Mouse (Mus musculus) mature B cell (primary cell): ENCODE results near the gene Ankrd28.

Experiments used
- in situ Hi-C: fragments of 300-500 bp; cut with MboI; formaldehyde crosslinking; loops from 2 replicates; pipeline ENCODE4 v1.14.3; 2019

Gene Ankrd28

DNA sequence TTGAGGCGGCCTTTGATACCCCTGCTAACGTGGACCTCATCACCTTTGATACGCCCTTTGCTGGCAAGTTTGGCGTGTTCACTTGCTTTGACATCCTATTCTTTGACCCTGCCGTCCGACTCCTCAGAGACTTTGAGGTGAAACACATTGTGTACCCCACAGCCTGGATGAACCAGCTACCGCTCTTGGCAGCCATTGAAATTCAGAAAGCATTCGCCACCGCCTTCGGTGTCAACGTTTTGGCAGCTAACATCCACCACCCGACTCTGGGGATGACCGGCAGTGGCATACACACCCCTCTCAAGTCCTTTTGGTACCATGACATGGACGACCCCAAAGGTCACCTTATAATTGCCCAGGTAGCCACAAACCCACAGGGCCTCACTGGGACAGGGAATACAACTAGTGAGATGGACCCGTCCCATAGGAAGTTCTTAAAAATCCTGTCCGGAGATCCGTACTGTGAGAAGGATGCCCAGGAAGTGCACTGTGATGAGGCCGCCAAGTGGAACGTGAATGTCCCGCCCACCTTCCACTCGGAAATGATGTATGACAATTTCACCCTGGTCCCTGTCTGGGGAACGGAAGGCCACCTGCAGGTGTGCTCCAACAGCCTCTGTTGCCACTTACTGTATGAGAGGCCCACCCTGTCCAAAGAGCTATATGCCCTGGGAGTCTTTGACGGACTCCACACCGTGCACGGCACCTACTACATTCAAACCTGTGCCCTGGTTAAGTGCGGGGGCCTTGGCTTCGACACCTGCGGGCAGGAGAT is 163.3 kb downstream of the Ankrd28 start:
- in situ Hi-C loops = loop anchor here (5.0 kb wide), 1 partner anchor 115 kb away; no protein-coding TSS in a partner anchor

DNA sequence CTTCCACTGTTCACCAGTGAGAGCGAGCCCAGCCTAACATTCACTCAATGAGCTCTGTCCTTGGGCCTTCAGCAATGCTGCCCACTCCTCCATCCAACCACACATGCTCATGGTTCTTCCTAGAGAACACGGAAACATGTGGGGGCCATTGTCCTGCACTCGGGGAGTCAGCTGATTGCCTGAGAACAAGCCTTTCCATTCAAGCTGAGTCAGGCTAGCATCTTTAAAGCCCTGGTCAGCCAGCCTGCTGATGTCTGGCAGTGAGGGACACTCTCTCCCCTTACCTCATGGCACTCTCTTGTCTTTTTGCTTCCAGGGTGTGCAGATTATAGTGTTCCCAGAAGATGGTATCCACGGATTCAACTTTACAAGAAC is 164.9 kb downstream of the Ankrd28 start:
- in situ Hi-C loops = loop anchor here (5.0 kb wide), 1 partner anchor 117 kb away; no protein-coding TSS in a partner anchor

DNA sequence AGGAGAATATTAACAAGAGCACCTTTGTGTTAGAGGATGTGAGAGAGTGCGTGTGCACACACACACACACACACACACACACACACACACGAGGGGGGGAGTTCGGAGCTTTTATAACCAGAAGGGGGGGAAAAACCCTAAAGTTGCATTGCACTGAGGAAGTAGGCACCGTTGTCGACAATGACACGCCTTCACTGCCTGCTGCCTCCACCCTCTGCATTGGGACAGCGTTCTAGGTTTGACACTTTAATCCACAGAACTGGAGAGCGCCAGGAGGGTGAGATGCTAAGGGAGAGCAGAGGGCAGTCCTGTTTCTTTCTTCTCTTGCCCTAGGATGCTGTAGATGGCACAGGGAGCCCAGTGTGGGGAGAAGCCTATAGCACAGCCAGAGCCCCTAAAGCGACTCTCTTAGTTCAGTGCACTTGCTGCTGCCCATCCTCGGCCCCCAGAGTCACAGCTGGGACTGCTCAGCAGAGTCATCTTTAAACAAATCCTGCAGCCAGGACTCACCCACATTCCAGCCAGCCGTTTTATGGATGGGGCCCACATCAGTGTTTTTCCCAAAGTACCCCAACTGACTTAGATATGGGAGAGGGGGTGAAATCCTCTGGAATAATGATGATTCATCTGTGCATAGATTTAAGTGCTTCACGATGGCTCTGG is 165.4 kb downstream of the Ankrd28 start:
- in situ Hi-C loops = loop anchor here (5.0 kb wide), 1 partner anchor 117 kb away; no protein-coding TSS in a partner anchor

DNA sequence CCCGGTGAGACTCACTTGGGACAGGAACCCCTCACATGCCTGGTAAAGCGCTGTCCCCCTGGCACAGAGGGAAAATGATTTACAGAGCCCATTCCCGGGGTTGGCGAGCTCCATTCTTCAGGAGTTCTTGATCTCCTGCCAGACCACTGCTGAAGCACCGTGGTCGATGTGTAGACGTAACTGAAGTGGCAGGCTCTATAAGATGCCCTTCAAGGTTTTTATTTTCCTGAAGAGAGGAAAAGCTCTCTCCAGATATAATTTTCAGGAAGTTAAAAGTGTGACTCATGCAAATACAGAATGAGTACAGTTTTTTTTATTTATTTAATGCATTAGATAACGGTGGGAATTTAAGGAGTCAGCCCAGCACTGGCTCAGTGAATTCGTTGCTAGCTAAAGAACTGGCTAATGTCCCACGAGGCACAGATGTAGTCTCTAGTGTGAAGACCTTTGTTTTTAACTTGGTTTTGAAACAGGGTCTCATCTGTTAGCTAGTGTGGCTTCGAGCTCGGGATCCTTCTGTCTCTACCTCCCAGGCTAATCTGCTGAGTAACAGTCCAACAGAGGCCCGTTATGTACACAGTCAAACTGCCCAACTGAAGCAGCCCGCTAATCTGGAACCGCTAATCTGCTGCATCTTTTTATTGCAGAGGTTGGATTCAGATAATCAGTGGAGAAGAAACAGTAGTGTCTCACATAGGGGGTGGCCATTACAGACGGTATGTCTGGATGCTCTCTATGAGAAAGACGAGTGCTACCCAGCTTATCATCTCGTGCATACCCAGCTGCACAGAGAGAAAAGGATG is 166.2 kb downstream of the Ankrd28 start:
- in situ Hi-C loops = no loop called here

DNA sequence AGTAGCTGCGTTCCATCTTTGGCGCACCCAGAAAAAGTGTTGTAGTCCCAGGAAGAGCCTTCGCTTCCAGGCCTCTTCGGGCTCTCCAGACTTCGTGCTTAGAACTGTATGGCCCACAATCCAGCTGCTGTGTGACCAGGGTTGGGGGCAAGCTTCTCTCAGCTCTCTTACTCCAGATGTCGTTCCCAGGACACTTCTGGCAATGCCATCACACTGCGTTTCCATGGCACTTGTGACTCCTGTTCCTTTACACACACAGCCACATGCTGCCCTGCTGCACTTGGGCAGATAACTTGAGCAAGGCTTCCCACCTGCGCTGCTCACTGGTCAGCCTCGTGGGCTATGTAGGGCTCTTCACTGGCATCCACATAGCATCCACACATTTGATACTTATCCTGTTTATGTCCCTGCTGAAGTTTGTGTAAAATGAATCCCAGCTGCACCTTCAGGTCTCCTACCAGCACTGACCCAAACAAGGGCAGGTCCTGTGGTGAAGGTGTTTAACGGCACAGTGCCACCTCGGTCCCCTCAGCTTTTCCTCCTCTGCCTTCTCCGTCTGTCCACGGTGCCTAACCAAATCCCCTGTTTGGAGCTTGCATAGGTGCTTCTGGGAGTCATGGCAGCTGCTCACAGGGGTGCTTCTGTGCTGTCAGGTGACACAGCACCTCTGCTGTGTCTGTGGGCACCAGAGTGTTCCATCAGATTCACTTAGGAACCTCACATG is 166.9 kb downstream of the Ankrd28 start:
- in situ Hi-C loops = no loop called here

DNA sequence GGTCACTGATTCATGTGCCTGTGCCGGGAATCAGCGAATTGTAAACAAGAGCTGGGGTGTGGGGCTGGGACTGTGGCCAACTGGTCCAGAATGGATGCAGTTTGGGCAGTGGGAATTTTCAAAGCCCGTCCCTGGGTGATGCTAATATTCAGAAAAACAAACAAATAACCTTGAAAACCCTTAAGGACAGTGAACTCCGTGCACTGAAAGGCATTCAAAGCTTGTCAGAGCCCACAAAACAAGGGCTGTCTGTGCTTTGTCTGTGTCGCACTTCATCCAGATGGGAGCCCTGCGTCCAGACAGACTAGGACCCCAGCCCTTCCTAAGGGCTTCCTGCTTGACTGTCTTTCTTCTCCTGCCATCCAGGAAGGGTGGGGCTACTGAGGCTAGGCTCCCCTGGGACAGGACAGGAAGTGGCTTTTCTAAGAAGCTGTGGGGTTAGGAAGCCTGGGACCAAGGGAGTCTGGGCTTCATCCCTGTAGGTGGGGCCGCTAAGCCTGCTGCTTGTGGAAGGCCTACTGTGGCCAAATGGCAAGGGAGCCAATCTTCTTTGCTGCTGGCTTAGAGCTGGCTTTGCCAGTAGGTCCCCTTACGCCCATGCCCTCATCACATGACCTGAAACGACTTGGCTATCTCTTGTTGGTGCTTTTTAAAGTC is 167.8 kb downstream of the Ankrd28 start:
- in situ Hi-C loops = no loop called here

DNA sequence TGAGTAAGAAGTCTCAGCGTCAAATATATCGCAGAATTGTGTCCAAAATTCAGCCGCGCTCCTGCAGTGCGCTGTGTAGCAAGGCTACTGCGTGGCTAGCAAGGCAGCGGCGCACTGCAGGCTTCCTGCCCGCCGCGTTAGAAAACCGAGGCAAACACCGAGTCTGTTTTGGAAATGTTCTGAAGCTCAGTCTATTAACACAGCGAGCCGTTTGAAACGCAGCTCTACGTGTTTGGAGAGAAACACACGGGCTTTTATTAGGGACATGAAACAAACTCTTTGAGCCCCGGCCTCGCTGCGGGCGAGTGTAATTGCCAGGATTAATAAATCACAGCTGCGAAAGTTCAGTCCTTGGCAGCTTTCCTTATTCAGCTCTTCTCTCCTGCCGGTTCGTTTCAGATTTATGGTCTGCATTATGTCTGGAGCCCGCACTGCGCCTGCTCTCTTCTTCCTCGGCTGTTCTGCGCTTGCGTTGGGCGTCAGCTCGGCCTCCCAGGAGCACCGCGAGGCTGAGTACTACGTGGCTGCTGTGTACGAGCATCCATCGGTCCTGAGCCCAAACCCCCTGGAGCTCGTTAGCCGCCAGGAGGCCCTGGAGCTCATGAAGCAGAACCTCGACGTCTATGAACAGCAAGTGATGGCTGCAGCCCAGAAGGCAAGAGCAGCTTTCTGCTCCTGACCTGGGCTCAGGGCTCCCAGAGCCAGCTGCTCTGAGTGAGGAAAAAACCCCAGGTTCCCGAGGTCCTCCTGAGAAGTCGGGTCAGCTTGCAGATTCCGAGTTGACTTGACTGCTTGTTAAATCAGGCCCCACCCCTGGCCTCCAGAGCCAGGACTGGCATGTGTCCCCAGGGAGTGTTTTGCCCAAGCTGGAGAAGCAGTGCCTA is 168.5 kb downstream of the Ankrd28 start:
- in situ Hi-C loops = no loop called here

DNA sequence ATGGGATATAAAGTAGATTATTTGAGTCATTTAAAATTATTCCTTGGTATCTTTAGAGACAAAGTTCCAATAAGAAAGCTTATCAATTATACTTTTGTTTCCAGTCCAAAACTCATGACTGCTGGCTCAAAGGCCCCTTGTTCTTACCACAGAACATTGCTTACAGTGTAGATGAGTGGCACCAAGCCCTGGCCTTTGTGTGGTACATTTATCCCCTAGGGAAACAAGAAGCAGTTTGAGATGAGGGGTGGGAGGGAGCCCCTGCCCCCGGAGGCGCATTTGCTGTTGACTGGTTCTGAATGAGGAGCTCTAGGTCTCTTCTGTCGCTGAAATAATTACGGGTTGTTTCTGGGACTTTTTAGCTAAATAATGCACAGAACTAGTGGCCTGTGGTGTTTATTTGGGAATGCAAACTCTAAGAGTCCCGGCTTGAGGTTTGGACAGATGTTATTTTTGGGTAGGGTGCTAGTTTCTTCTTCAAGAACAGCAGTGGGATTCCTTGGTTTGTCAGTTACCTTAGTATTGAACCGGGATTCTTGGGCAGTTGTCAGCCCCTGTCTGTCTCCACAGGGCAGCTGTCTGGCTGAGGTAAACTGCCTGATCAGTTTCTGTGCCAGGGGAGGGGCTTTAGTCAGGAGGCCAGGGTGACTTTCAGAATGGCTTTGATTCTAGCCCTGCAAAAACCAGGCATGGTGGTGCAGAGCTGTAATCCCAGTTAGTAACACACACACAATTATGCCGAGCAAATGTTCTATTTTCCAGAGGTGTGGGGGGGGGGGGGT is 169.9 kb downstream of the Ankrd28 start:
- in situ Hi-C loops = no loop called here

DNA sequence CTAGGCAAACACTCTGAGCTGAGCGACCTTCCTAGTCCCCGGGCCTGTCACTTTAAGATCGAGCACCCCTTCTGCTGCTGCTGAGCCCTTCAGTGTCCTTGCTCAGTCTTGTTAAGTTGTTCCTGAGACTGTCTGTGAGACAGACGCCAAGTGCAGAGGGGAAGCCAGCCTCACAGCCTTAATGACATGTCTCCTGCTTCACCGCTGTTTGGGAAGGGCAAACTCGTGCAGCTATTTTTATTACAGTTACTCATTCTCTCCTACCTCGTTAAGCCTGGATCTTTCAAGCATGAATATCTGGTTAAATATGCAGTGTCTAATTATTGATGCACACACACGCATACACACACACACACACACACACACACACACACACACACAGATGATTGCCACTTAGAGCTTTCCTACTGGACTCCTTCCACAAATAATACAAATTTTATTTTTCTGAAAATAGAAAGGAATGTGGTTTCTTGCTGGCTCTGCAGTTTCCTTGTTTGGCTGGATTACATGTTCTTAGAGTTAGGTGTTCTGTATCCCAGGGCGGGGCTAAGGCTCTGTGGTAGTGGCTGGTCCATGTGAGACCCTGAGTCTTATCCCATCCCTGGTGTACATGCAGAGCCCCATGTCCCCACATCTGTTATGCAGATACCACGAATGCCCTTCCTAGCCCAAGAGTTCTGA is 170.8 kb downstream of the Ankrd28 start:
- in situ Hi-C loops = no loop called here

DNA sequence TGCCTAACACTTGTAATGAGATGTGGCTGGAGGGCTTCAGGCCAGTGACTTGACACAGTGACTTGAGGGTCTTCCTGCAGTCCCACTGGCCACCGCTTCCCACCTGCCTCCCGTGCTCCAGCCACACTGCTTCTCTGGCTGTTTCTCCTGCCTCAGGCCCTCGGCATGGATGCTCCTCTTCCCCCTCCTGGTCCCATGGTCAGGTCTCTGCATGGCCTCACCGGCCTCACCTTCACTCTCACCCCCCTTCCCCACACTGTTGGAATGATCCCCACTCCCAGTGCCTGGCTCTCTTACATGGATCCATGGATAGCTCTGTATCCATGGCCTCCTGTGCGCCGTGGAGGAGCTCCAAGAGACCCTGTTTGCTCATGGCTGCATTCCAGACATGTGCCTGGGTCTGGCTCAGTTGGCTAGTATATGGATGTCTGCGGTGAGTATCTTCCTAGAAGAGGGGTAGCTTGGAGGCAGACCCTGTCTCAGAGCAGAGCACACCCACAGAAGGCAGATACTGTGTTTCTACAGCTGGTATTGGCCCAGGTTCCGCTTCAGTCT is 172.2 kb downstream of the Ankrd28 start:
- in situ Hi-C loops = no loop called here

DNA sequence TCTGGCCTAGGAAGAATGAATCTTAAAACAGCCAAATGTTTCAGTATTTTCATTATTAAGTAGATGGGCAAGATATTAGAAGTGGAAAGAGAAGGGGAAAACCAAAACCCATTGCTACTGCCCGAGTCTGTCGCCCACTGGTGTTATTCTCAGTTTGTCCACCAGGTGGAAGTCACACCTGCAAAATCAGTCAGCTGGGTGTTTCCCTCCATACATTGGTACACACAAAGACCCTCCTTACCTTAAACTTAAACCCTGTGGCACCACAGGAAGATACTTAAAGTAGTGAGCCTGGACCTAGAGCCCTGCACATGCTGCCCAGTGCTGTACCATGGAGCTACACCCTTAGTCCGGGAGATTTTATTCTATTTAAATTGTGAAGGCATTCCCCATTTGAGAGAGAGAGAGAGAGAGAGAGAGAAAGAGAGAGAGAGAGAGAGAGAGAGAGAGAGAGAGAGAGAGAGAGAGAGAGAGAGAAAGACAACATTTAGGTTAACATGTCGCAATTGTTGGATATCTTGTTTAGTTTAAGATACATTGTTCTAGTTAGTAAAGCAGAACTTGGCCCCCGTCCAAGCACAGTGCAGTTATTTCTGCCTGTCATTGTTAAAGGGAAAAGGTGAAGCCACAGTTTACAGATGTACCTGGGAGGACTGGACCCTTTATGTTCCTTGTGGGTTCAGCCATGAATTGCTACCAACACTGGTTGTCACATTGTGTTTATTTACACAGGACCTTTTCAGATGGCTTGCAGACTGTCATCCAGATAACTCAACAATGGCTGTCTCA is 173.4 kb downstream of the Ankrd28 start:
- in situ Hi-C loops = no loop called here

DNA sequence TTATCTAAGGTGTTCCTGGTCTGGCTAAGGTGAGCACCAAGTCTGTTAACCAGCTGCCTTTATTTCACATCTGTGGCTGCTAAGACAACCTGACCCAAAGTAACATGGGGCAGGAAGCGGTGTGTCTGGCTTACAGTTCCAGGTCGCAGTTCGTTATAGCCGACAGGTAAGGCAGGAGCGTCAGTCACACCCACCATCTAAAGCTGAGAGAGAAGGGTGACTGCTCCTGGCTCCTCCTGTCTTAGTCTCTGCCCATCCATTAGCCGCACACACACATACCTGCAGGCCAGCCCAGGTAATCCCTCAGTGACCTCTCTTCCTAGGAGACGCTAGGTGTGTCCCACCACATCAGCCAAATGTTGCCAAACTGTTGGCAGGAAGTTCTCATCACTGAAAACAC is 174.1 kb downstream of the Ankrd28 start:
- in situ Hi-C loops = no loop called here

DNA sequence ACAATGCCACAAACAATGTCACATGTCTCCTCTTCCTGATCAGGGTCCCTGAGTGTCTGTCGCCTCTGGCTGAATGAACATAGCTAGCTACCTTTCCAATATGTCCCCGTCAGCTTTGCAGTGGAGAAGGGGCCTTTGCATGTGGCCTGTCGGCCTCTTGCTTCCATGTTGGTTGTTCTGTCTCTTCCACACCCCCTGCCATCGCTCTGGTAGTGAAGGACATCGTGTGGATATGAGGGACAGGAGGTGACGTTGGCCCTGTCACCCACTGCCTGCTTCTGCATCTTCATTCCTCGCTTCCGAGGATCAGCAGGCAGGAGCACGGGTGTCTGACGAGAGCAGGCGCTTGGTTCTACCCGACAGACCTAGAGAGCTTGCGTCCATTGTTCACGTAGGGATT is 175.0 kb downstream of the Ankrd28 start:
- in situ Hi-C loops = no loop called here

DNA sequence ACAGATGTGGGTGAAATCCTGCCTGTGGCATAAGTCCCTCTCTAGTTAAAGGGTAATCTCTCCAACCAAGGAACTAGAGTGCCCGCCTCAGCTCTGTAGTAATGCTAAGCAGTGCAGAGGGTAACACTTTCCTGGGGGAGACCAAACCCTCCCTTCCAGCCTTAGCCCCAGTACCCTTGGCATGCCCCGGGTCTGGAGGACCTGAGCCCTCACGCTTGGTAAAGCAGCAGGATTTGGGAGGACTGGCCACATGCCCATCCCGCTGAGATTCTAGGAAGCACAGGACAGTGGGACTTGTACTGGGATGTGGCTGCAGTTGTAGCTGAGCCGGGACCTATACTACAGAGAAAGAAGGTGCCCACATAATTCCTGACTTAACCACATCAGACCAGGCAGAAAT is 175.6 kb downstream of the Ankrd28 start:
- in situ Hi-C loops = no loop called here

DNA sequence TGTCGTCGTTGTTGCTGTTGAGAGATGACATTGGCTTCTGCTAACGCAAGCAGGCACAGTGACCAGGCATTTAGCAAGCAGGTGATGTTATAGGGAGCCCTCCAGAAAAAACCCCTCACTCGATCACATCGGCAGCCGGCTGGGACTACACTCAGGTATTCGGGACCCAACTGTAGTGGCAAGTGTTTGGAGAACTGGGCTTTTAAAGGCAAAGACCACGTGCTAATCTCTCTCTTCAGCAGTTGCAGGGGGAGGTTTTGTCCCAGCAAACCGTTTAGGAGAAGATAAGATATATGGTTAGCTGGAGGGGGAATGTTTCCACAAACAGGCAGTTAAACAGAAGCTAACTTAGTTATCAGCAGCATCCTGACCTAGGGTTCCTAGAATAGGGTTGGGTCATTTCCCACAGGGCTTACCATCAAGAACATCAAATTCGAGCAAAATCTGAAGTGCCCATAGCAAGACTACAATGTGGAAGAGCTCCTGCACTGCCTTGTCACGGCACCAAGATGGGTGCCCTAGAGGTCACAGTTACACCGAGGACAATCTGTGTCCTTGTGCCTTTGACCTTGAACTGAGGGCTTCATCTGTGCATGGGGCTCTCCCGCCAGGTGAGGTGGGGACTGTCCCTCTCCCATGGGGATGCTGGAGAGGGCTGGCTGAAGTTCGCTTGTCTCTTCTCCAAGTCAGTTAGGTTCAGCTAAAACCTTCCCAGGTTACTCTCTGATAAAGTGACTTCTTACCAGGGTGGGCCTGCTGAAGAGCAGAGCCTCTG is 177.2 kb downstream of the Ankrd28 start:
- in situ Hi-C loops = no loop called here

DNA sequence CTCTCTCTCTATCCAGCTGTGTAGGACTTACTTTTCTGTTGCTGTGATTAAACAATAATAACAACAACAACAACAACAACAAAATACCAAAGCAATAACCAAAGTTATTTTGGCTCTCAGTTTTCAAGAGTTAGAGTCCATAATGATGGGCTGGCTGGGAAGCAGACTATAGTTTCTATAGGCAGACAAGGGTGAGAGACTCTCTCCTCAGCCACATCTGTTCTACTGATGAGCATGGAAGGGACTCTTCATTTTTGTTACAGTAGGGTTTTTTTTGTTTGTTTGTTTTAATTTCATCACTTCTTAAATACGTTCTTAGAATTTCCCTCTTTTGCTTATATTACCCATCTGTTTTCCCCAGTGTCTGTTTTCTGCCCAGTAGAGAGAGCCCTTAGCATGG is 177.8 kb downstream of the Ankrd28 start:
- in situ Hi-C loops = no loop called here

DNA sequence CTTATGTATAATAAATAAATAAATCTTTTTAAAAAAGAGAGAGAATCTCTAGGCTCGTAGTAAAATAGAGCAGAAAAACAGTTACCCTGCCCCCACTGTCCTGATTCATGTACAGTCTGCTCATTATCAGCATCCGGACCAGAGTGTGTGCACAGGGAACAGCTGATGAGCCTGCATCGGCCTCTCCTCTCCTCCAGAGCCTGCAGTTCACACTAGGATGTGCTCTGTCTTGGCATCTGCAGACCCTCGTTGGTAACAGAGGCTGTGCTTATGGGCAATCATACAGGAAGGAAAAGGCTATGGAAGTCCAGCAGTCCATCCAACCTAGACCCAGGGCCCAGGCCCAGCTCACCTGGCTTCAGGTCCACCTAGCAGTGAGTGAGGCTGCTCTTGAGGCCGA is 178.3 kb downstream of the Ankrd28 start:
- in situ Hi-C loops = no loop called here
